9 mouse cellular contexts compared by ENCODE assay signal in genomic region chr11:120360062-120360461, GRCm38 (mm10). TPM values are rescaled to one million over a fixed set of nuclear protein-coding genes. Genes with fewer than 3 reads are reported as not detected.
DNase-seq lines count a peak whose midpoint lies in the region; ATAC-seq and TF ChIP-seq lines count a peak whose summit lies in the region.
"Had no signal": no experiment of that assay in that cellular context is flagged by ENCODE, and none has a peak within 500 bp of the region (broad histone marks: within the 10 kb centered on the region; RNA-seq: fewer than 3 reads in every experiment).

No protein-coding gene starts in this region.

- no peak overlapping the region for H3K4me3 ChIP-seq in heart, embryonic 11.5 days (ENCODE audit: low read depth, low read length)
- H3K4me3 ChIP-seq in heart, adult 2 months: no peak overlapping the region

- TF ChIP-seq EP300 in heart, adult 2 months (IDR thresholded peaks at IDR 0.05; ENCODE audit: insufficient read depth, low read depth, low read length): no peak

- intact Hi-C loops in heart, adult 2 months (cut with DNase I): no loop called here

- WGBS in heart, embryonic 11.5 days (ENCODE audit: insufficient replicate concordance): 55% methylated on average over 8 of the region's 8 CpGs
- 11% methylated on average over 8 of the region's 8 CpGs for WGBS in heart, adult 2 months

- no peaks in the 10 kb centered on the region for H3K27me3 ChIP-seq in heart, embryonic 11.5 days (ENCODE audit: control insufficient read depth, insufficient read depth, low read length)
- no peaks in the 10 kb centered on the region for H3K27me3 ChIP-seq in heart, adult 2 months (ENCODE audit: control insufficient read depth, insufficient read depth, low read length)

- peak; percentile 68 to 75 for DNase-seq in heart, adult 18-20 months
- DNase-seq in adrenal gland, postnatal 25 days: peak; percentile 46
- peak; percentile 58 to 70 for DNase-seq in heart, adult 2 months
- DNase-seq in kidney, postnatal 14 days: peak; percentile 80
- no peak for DNase-seq in liver
- DNase-seq in frontal cortex, postnatal 36 days (ENCODE audit: low spot score in 2 of 2): no peak

- H3K79me2 ChIP-seq in heart, adult 2 months (replicated peaks; ENCODE audit: control insufficient read depth, insufficient read depth, low read length): no peaks in the 10 kb centered on the region

- H3K9ac ChIP-seq in heart, embryonic 11.5 days (ENCODE audit: low read depth, low read length): no peak overlapping the region
- H3K9ac ChIP-seq in heart, adult 2 months (ENCODE audit: low read depth, low read length): no peak overlapping the region

- no peaks in the 10 kb centered on the region for H3K9me3 ChIP-seq in heart, embryonic 11.5 days (replicated peaks; ENCODE audit: control insufficient read depth, low read length)
- H3K9me3 ChIP-seq: megakaryocyte, embryonic 14.5 days had no signal

- H3K36me3 ChIP-seq in heart, embryonic 11.5 days (ENCODE audit: control insufficient read depth, insufficient read depth, low read length): no peaks in the 10 kb centered on the region
- no peaks in the 10 kb centered on the region for H3K36me3 ChIP-seq in heart, adult 2 months (ENCODE audit: control insufficient read depth, insufficient read depth, low read length)

- no peak for TF ChIP-seq CTCF in heart, adult 2 months (IDR thresholded peaks at IDR 0.05)

- no peak overlapping the region for H3K27ac ChIP-seq in heart, embryonic 11.5 days (ENCODE audit: low read depth, low read length)
- H3K27ac ChIP-seq in heart, adult 2 months: no peak overlapping the region; the same call in 1 of the 2 replicates

- peaks cover 39% of the 10 kb centered on the region for H3K4me1 ChIP-seq in heart, embryonic 11.5 days (ENCODE audit: control insufficient read depth, insufficient read depth, low read length)
- H3K4me1 ChIP-seq in heart, adult 2 months (ENCODE audit: control insufficient read depth, insufficient read depth, low read length): peaks cover 4% of the 10 kb centered on the region

- ATAC-seq in heart, embryonic 11.5 days (replicated peaks; ENCODE audit: insufficient number of reproducible peaks, low FRiP score, low TSS enrichment): no peak
- ATAC-seq in erythroid progenitor cell, adult 5-6 weeks (replicated peaks; ENCODE audit: low FRiP score, poor library complexity, severe bottlenecking): no peak

- no peak for TF ChIP-seq POLR2A in heart, adult 2 months (IDR thresholded peaks at IDR 0.05; ENCODE audit: insufficient read depth, low read depth, low read length)

- no peak overlapping the region for H3K4me2 ChIP-seq in heart, embryonic 11.5 days

RNA-seq across cellular contexts. Expression of gene Fscn2, which starts 1.3 kb away (rescaled TPM):
- not detected for total RNA-seq in heart, adult 18-20 months (2021)
- polyA plus RNA-seq in heart, embryonic 11.5 days (2014; fragmentation: Nextera tagmentation; extraction: Ambion mirVana): 0.57 TPM in 1 of 2 replicates, not detected in the other
- total RNA-seq in adrenal gland, postnatal 25 days (2021): 0.79 TPM in 1 of 2 replicates, not detected in the other
- total RNA-seq in heart, adult 2 months (2021): not detected
- polyA plus RNA-seq in heart, adult 2 months (2012; rRNA removed): 0.15 and 0.21 TPM in 2 replicates
- total RNA-seq in erythroid progenitor cell, adult 5-6 weeks (2015; ENCODE audit: low replicate concordance): not detected in 2 replicates
- not detected in 2 replicates for total RNA-seq in erythroid progenitor cell, adult 5-6 weeks (2017; ENCODE audit: low replicate concordance)

RNA-seq across cellular contexts. Expression of gene Actg1, which starts 11.7 kb away (rescaled TPM):
- total RNA-seq in heart, adult 18-20 months (2021): 100 to 1,000 TPM; 286 to 296 TPM
- polyA plus RNA-seq in heart, embryonic 11.5 days (2014; fragmentation: Nextera tagmentation; extraction: Ambion mirVana): 1,448 and 1,508 TPM in 2 replicates
- total RNA-seq in adrenal gland, postnatal 25 days (2021): 1,036 and 1,352 TPM in 2 replicates
- 100 to 1,000 TPM; 222 to 321 TPM for total RNA-seq in heart, adult 2 months (2021)
- polyA plus RNA-seq in heart, adult 2 months (2012; rRNA removed): 510 and 694 TPM in 2 replicates
- 531 and 597 TPM in 2 replicates for total RNA-seq in erythroid progenitor cell, adult 5-6 weeks (2015; ENCODE audit: low replicate concordance)
- total RNA-seq in erythroid progenitor cell, adult 5-6 weeks (2017; ENCODE audit: low replicate concordance): 282 and 330 TPM in 2 replicates

RNA-seq across cellular contexts. Expression of gene Faap100, which starts 18.5 kb away (rescaled TPM):
- 10 to 100 TPM; 10.6 to 11.7 TPM for total RNA-seq in heart, adult 18-20 months (2021)
- polyA plus RNA-seq in heart, embryonic 11.5 days (2014; fragmentation: Nextera tagmentation; extraction: Ambion mirVana): 24.2 and 29.6 TPM in 2 replicates
- 35.8 and 55.1 TPM in 2 replicates for total RNA-seq in adrenal gland, postnatal 25 days (2021)
- 10 to 100 TPM; 13.0 to 13.4 TPM for total RNA-seq in heart, adult 2 months (2021)
- polyA plus RNA-seq in heart, adult 2 months (2012; rRNA removed): 25.8 and 27.3 TPM in 2 replicates
- 6.1 and 8.0 TPM in 2 replicates for total RNA-seq in erythroid progenitor cell, adult 5-6 weeks (2015; ENCODE audit: low replicate concordance)
- 2.0 and 9.4 TPM in 2 replicates for total RNA-seq in erythroid progenitor cell, adult 5-6 weeks (2017; ENCODE audit: low replicate concordance)

Comparison
In these comparisons a context has a peak if more than half of its experiments do, and no peak if none do; other contexts are left out.
1. DNase-seq: peak in heart, adult 18-20 months (2 of 2), adrenal gland, postnatal 25 days (single experiment), heart, adult 2 months (2 of 2) and kidney, postnatal 14 days (single experiment); none in liver (single experiment) and frontal cortex, postnatal 36 days (0 of 2).